Mouse (Mus musculus): ENCODE data around the gene Sec24c.

DNA sequence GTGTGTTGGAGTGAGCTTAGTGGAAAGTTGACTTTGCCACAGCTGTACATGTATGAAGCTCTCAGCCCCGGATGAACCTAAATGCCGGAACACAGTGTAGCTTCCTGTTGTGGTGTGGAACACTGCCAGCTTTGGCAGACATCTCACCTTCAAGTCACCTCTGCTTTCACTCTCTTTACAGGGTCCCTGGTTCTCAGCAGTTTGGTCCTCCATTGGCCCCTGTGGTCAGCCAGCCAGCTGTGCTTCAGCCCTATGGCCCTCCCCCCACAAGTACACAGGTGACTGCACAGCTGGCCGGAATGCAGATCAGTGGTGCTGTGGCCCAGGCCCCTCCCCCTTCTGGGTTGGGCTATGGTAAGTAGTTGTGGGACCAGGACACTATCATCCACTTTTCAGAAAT lies 8.4 kb downstream of the Sec24c start:
- no peak for TF ChIP-seq CHD2 (IDR thresholded peaks at IDR 0.05; ENCODE audit: low read depth, low read length)
- TF ChIP-seq ZC3H11A (IDR thresholded peaks at IDR 0.05; ENCODE audit: borderline replicate concordance, low read depth, low read length) = no peak
- TF ChIP-seq MAFK (IDR thresholded peaks at IDR 0.05; ENCODE audit: insufficient read depth, low read depth, low read length) = no peak
- TF ChIP-seq HCFC1 (IDR thresholded peaks at IDR 0.05; ENCODE audit: borderline replicate concordance, insufficient read depth, low read length) = no peak
